Mouse (Mus musculus): ENCODE measurements at regions not wholly inside any gene's neighbourhood (a gene's known extent, or its start where the extent isn't known, plus 50 kb on each side); places are given as distances from the start of the nearest gene placed in this dataset.
"Not testable (repeated sequence)": the region's sequence is repeated elsewhere in the genome, so short reads cannot be mapped to it uniquely, and the experiment has no call there.

- no peak for DNase-seq (ENCODE audit: low spot score in 2 of 2)
Observed at GRCm38 (mm10) chr17:4546579-4546978, 447.6 kb upstream of the Arid1b start.

- DNase-seq (ENCODE audit: low spot score in 2 of 2): not testable (repeated sequence)
Observed at GRCm38 (mm10) chr17:4553026-4553425, 441.1 kb upstream of the Arid1b start.

DNA sequence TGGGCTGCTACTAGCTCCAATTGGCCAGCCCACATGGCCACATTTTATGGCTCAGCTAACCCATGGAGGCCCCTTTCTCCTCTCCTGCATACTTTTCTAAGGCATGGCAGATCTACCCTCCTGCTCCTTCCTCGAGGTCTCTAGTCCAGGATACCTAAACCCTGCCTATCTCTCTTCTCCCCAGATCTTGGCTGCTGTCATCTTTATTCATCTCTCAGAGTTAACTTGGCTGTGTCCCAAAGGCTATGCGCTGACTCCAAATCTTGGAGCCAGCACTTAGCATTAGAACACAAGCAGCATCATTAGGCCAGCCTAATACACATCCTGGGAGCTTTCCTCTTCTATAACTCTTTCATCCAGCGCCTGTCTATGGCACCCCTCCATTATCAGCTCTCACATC, 430.5 kb upstream of the Arid1b start:
- DNase-seq (ENCODE audit: low spot score in 2 of 2): no peak

GRCm38 (mm10) chr17:4576883-4577282, 417.2 kb upstream of the Arid1b start:
- DNase-seq (ENCODE audit: low spot score in 2 of 2): no peak

DNA sequence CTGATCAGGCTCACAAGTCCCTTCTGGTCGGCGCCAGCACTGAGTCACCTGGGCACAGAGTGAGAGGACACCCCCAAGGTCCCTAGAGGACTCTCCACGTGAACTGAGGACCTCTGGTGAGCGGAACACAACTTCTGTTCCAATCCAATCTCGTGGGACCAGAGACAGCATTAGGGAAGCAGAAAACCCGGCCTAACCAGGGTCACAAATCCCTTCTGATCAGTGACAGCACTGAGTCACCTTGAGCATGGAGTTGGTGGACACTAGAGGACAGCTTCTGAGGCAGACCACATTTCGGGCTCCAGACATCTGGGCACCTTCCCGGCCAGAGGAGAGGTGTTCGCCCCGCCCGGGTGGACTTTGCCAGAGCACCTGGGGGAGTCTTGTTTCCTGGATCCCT, 412.3 kb upstream of the Arid1b start:
- DNase-seq (ENCODE audit: low spot score in 2 of 2): no peak

DNA sequence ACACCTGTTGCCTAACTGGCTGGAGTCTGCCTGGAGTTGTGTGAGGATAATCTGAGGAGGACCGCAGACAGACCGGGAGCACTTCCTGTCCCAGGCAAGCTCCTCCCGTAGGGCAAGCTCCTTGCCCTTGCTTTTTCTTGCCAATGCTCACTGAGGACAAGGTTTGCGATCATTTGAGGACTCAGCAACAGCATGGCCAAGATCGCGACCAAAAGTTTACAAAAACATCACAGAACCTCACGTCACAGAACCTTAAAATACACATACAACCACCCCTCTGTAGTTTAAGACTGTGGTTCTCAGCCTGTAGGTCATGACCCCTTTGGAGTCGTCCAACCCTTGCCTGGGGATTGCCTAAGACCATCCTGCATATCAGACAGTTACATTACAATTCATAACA, 383.7 kb upstream of the Arid1b start:
- DNase-seq (ENCODE audit: low spot score in 2 of 2): no peak

- no peak for DNase-seq (ENCODE audit: low spot score in 2 of 2)
Observed at GRCm38 (mm10) chr17:4610993-4611392, 383.1 kb upstream of the Arid1b start.

- no peak for DNase-seq (ENCODE audit: low spot score in 2 of 2)
Observed at GRCm38 (mm10) chr17:4611711-4612110, 382.4 kb upstream of the Arid1b start.

DNA sequence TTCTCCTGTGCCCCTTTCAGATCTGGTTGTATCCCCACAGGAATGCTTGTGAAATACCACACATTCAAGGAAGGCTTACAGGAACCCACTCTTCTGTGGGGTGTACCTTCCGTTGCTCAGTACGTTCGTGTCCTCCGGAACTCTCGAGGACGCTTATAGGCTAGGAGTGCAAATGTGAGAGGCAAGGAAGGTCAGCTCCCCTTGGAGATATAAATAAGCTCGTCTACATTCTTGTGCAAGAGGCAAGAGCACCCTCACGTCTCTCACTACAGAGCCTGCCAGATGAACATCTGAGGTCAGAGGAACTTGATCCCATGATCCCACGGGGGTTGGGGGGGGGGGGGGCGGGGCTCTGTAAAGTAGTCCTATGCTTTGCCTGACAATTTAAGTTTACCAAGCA, 382.0 kb upstream of the Arid1b start:
- DNase-seq (ENCODE audit: low spot score in 2 of 2): no peak

DNA sequence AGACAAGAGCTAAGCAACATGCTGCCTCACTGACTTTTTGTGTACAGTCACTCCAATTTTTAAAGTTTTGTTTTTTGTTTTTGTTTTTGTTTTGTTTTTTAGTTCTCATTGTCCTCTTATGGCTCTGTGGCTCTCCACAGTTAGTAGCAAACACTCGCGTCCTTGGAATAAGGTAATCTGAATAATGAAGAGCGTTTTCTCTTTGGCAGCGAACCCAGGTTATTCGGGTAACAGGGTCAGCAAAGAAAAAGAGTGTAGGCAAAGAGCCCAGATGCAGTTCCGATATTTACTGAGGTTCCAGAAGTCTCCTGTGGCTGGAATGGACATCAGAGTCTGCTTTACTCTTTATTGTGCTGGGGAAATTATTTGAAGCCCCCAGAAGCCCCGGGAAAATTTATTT, 381.4 kb upstream of the Arid1b start:
- DNase-seq (ENCODE audit: low spot score in 2 of 2): no peak

GRCm38 (mm10) chr17:4620361-4620760, 373.8 kb upstream of the Arid1b start:
- DNase-seq (ENCODE audit: low spot score in 2 of 2): no peak

DNA sequence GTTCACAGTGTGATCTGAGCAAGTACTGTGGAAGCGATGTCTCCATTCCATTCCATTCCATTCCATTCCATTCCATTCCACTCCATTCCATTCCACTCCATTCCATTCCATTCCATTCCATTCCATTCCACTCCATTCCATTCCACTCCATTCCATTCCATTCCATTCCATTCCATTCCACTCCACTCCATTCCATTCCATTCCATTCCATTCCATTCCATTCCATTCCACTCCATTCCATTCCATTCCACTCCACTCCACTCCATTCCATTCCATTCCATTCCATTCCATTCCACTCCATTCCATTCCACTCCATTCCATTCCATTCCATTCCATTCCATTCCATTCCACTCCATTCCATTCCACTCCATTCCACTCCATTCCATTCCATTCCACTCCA, 368.0 kb upstream of the Arid1b start:
- DNase-seq (ENCODE audit: low spot score in 2 of 2): not testable (repeated sequence)

GRCm38 (mm10) chr17:4627542-4627941, 366.6 kb upstream of the Arid1b start:
- DNase-seq (ENCODE audit: low spot score in 2 of 2): no peak

- no peak for DNase-seq (ENCODE audit: low spot score in 2 of 2)
Observed at GRCm38 (mm10) chr17:4631122-4631521, 363.0 kb upstream of the Arid1b start.

DNA sequence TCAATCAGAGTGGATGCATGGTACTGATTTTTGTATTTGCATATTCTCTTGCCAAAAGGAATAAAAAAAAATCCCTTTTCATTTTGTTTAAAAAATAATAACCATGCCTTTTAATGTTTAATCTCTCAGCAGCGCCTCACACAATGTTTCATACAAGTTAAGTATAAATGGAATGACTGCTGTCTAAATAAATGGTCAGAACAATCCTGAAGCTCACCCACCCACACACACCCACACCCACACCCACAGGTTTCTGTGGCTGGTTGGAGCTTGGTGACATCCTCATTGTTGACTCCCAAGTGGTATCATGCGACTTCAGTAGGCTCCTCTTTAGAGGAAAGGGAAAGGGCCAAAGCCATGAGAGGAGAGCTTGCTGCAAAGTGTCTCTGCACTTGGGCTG, 361.6 kb upstream of the Arid1b start:
- no peak for DNase-seq (ENCODE audit: low spot score in 2 of 2)

DNA sequence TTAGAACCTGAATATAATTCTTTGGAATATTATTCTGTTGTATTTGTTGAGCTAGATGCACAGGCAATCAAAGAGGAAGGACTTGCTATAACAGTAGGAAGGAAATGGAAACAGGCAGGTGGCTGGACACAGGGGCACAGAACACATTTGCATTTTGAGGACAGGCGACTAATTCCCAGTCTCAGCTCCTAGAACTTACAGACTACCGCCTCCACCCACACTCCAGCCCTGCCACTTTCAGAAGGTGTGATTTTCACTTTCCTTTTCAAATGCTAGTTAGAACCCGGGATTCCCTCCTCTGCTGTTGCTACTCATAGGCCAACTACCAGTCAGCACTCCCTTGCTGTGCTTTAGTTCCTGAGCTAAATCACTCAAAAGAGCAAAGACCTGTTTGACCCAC, 360.4 kb upstream of the Arid1b start:
- no peak for DNase-seq (ENCODE audit: low spot score in 2 of 2)

GRCm38 (mm10) chr17:4636796-4637353, 357.3 kb upstream of the Arid1b start:
- DNase-seq (ENCODE audit: low spot score in 2 of 2): no peak

DNA sequence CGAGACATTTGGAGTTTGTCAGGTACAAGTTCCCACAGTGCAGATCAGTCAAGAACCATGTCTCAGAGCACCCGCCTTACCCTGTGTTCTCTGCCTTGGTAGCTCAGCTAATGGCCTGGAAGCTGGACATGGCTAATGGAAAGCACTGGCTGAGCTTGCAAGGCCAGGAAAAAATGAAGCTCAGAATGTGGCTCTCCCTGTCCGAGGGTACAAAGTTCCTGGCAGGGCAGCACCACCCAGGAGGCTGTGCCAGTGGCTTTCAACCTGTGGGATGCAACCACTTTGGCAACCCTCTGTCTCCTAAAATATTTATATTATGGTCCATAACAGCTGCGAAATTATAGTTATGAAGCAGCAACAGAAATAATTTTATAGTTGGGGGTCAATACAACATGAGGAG, 354.6 kb upstream of the Arid1b start:
- DNase-seq (ENCODE audit: low spot score in 2 of 2): no peak

- DNase-seq (ENCODE audit: low spot score in 2 of 2): no peak
Observed at GRCm38 (mm10) chr17:4640555-4640954, 353.6 kb upstream of the Arid1b start.

DNA sequence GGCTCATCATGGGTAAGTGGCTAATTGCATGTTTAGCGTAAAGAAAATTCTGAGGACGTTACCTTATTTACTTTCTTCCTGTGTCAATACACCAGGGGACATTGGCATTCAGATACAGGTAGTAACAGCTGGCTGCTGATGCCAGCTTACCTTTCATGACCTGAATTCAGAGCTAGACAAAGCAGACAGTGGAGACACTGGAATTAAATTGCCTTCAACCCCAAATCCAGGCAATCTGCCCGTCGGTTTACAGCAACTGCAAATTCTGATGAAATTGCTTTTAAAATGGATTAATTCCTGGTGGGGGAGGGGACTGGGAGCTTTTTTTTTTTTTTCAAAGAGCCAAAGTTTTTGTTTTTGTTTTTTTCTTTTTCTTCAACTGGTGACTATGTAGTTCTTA, 353.0 kb upstream of the Arid1b start:
- no peak for DNase-seq (ENCODE audit: low spot score in 2 of 2)

DNA sequence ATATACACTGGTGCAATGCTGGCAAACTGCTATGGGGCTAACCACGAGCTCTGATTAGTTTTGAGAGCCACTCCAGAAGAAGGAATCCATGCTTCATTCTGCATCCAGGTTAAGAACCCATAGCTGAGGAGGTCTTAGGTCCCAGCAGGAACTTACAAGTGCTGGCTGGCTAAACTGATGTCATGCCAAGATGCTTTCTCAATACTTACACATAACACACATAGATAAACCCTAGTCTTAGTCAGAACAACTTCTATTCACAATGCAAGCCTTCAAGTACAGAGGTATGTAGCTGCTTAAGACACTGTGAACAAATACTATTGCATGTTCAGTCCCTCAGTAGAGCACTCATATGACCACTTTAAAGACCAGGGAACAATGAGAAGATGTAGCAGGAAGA, 352.1 kb upstream of the Arid1b start:
- DNase-seq (ENCODE audit: low spot score in 2 of 2): no peak

- DNase-seq (ENCODE audit: low spot score in 2 of 2): no peak
Observed at GRCm38 (mm10) chr17:4643343-4643742, 350.8 kb upstream of the Arid1b start.

- no peak for DNase-seq (ENCODE audit: low spot score in 2 of 2)
Observed at GRCm38 (mm10) chr17:4648603-4649002, 345.5 kb upstream of the Arid1b start.

GRCm38 (mm10) chr17:4654221-4654620, 339.9 kb upstream of the Arid1b start:
- DNase-seq (ENCODE audit: low spot score in 2 of 2): no peak

- DNase-seq (ENCODE audit: low spot score in 2 of 2): no peak
Observed at GRCm38 (mm10) chr17:4661996-4662395, 332.1 kb upstream of the Arid1b start.

Data from frontal cortex, postnatal 14 days (tissue).